Comparison of ENCODE assay signal across 28 mouse cellular contexts in the genomic region with DNA sequence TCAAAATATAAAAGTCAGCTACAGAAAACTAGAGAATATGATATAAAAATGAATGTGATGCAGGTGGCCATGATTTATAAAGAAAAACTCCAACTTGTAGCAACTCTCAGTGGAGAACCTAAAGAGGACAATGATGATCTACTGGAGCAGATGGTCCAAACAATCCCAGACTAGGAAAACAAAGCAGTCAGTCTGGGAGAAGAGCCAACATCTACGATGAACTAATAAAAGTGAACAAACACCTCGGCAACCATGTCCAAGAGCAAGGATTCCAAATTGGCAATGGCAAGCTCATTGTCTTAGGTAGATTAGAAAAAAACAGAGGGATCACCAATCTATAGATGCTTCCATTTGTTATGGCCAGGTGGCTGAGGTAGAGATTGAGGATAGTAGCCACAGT.
DNase-seq lines count a peak whose midpoint lies in the region; ATAC-seq lines count a peak whose summit lies in the region.
"Had no signal": no experiment of that assay in that cellular context is flagged by ENCODE, and none has a peak within 500 bp of the region (broad histone marks: within the 10 kb centered on the region; RNA-seq: fewer than 3 reads in every experiment).

No protein-coding gene starts in this region.

- no peak overlapping the region for H3K4me2 ChIP-seq in midbrain, embryonic 14.5 days (ENCODE audit: low read length)
- H3K4me2 ChIP-seq in midbrain, embryonic 16.5 days (ENCODE audit: low read length) = no peak overlapping the region
- H3K4me2 ChIP-seq: heart, embryonic 11.5 days; hindbrain, embryonic 14.5 days; limb, embryonic 12.5 days; liver, embryonic 11.5 days; midbrain, embryonic 12.5 days; neural tube, embryonic 15.5 days had no signal

- H3K27ac ChIP-seq in midbrain, embryonic 14.5 days (replicated peaks; ENCODE audit: low read depth, low read length) = no peak overlapping the region
- no peak overlapping the region for H3K27ac ChIP-seq in midbrain, embryonic 16.5 days (ENCODE audit: low read length)
- H3K27ac ChIP-seq: hindbrain, embryonic 14.5 days; left cerebral cortex, adult 2 months; limb, embryonic 12.5 days; midbrain, embryonic 12.5 days; neural tube, embryonic 15.5 days had no signal

- H3K27me3 ChIP-seq in midbrain, embryonic 14.5 days (ENCODE audit: control insufficient read depth, insufficient read depth, low read length) = no peaks in the 10 kb centered on the region
- H3K27me3 ChIP-seq in midbrain, embryonic 16.5 days (ENCODE audit: control insufficient read depth, insufficient read depth, low read depth, low read length) = no peaks in the 10 kb centered on the region
- H3K27me3 ChIP-seq: limb, embryonic 12.5 days; midbrain, embryonic 12.5 days; neural tube, embryonic 15.5 days had no signal

- whole genome bisulfite sequencing in midbrain, embryonic 14.5 days = 62% methylated on average over 2 of the region's 2 CpGs
- WGBS in midbrain, embryonic 16.5 days = 45% methylated on average over 2 of the region's 2 CpGs

- H3K9me3 ChIP-seq in midbrain, embryonic 14.5 days (ENCODE audit: control insufficient read depth, low read length) = no peaks in the 10 kb centered on the region
- H3K9me3 ChIP-seq in midbrain, embryonic 16.5 days (replicated peaks; ENCODE audit: control insufficient read depth, low read length, poor library complexity, severe bottlenecking) = no peaks in the 10 kb centered on the region
- H3K9me3 ChIP-seq: G1E; limb, embryonic 12.5 days; midbrain, embryonic 12.5 days; neural tube, embryonic 15.5 days had no signal

- peak; percentile 10 for DNase-seq in cerebellum, adult 11 months
- DNase-seq in cerebellum, postnatal 4 days (ENCODE audit: low spot score in 2 of 2) = no peak
- DNase-seq in midbrain, embryonic 14.5 days = peak; percentile 22
- DNase-seq in cerebellum, adult 8-10 months = peak; percentile 21
- DNase-seq in ovary, postnatal 36 days (ENCODE audit: low spot score) = no peak
- no peak for DNase-seq in heart, adult 9 months (ENCODE audit: low spot score in 2 of 2)
- DNase-seq: adrenal gland, adult 8-10 months; gastrocnemius, postnatal 25 days; heart, adult 11 months; heart, postnatal 4 days; kidney, adult 11 months; kidney, postnatal 14 days; lung, postnatal 36 days; right cerebral cortex, postnatal 25 days; spleen, adult 18-20 months; thymus, adult 2 months; thymus, postnatal 36 days had no signal

- no peak for ATAC-seq in midbrain, embryonic 14.5 days (ENCODE audit: low FRiP score, low TSS enrichment)
- ATAC-seq in midbrain, embryonic 16.5 days = no peak
- ATAC-seq: inflammation-experienced regulatory T-cells, adult 6 months had no signal

- H3K36me3 ChIP-seq in midbrain, embryonic 14.5 days (ENCODE audit: control insufficient read depth, insufficient read depth, low read length) = no peaks in the 10 kb centered on the region
- H3K36me3 ChIP-seq in midbrain, embryonic 16.5 days (ENCODE audit: control insufficient read depth, insufficient read depth, low read length) = no peaks in the 10 kb centered on the region
- H3K36me3 ChIP-seq: G1E; limb, embryonic 12.5 days; midbrain, embryonic 12.5 days; neural tube, embryonic 15.5 days had no signal

- H3K4me3 ChIP-seq in midbrain, embryonic 14.5 days (replicated peaks; ENCODE audit: low read depth, low read length) = no peak overlapping the region
- H3K4me3 ChIP-seq in midbrain, embryonic 16.5 days (ENCODE audit: low read depth, low read length) = no peak overlapping the region
- H3K4me3 ChIP-seq: erythroblast, embryonic 14.5 days; left cerebral cortex, adult 2 months; limb, embryonic 12.5 days; midbrain, embryonic 12.5 days; neural tube, embryonic 15.5 days had no signal

- no peak overlapping the region for H3K9ac ChIP-seq in midbrain, embryonic 14.5 days (replicated peaks; ENCODE audit: low read length)
- H3K9ac ChIP-seq in midbrain, embryonic 16.5 days (ENCODE audit: low read depth, low read length) = no peak overlapping the region
- H3K9ac ChIP-seq: hindbrain, embryonic 14.5 days; limb, embryonic 12.5 days; midbrain, embryonic 12.5 days; neural tube, embryonic 15.5 days had no signal

- H3K4me1 ChIP-seq in midbrain, embryonic 14.5 days (ENCODE audit: control insufficient read depth, insufficient read depth, low read length) = no peaks in the 10 kb centered on the region
- H3K4me1 ChIP-seq in midbrain, embryonic 16.5 days (ENCODE audit: control insufficient read depth, insufficient read depth, low read length) = no peaks in the 10 kb centered on the region
- H3K4me1 ChIP-seq: limb, embryonic 12.5 days; midbrain, embryonic 12.5 days; neural tube, embryonic 15.5 days had no signal

Comparison
In these comparisons a context has a peak if more than half of its experiments do, and no peak if none do; other contexts are left out.
1. DNase-seq: peak in cerebellum, adult 11 months (single experiment), midbrain, embryonic 14.5 days (single experiment) and cerebellum, adult 8-10 months (single experiment); none in cerebellum, postnatal 4 days (0 of 2), ovary, postnatal 36 days (single experiment) and heart, adult 9 months (0 of 2).